Mouse (Mus musculus): ENCODE measurements around the gene Asb17. TPM values are rescaled to one million over a fixed set of nuclear protein-coding genes. Genes with fewer than 3 reads are reported as not detected.

Gene Asb17
- 1.0 and 2.0 TPM in 2 replicates for polyA plus RNA-seq (2016; fragmentation: Nextera tagmentation; extraction: Ambion mirVana)

GRCm38 (mm10) chr3:153844030-153844429 is at the start of gene Asb17:
Gene Asb17, plus strand, starts transcription at chr3:153844209.
- peaks cover 36% of the 10 kb centered on the region for H3K27me3 ChIP-seq (ENCODE audit: insufficient read depth, poor library complexity, severe bottlenecking)
- 85% methylated on average over 10 of the region's 10 CpGs for WGBS
- H3K4me3 ChIP-seq, result no peak within 1 kb of the TSS
- H3K4me1 ChIP-seq, result peaks cover 14% of the 10 kb centered on the region
- no peaks in the 10 kb centered on the region for H3K9me3 ChIP-seq
- no peak within 1 kb of the TSS for H3K27ac ChIP-seq
- DNase-seq (ENCODE audit: low spot score), result no peak
- no peaks in the 10 kb centered on the region for H3K36me3 ChIP-seq

DNA sequence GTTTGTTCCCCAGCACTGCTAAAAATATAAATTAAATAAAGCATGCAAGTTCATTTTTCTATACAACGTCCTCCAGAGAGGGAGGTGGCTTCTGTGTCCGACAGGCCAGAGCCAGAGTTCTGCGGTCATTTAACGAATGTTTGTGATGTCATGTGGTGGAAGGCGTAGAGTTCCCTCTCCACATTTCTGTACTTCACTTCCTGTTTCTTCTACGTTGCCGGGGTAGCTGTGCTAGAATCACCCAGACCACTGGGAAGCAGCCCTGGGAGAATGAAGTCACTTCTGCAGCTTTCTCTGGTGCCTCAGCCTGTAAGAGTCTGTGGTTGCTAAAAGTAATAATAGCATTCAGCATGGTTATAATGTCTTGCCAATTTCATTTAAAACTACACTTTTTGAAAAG is 46.4 kb upstream of the Asb17 start:
- no peaks in the 10 kb centered on the region for H3K36me3 ChIP-seq
- no peaks in the 10 kb centered on the region for H3K9me3 ChIP-seq
- H3K27ac ChIP-seq, result no peak overlapping the region
- H3K4me3 ChIP-seq, result no peak overlapping the region
- DNase-seq (ENCODE audit: low spot score), result no peak
- WGBS, result 71% methylated on average over 7 of the region's 7 CpGs
- H3K27me3 ChIP-seq (ENCODE audit: insufficient read depth, poor library complexity, severe bottlenecking), result 0 out of 2 replicates have a peak, but pooled peaks cover 6% of the 10 kb centered on the region
- peaks cover 5% of the 10 kb centered on the region for H3K4me1 ChIP-seq

- Histone ChIP-seq H3K9me3 (no peaks in the 10 kb centered on the region), H3K27me3 (ENCODE audit: insufficient read depth, poor library complexity, severe bottlenecking) (no peaks in the 10 kb centered on the region), H3K4me3 (no peak overlapping the region), H3K27ac (no peak overlapping the region), H3K36me3 (no peaks in the 10 kb centered on the region), H3K4me1 (peaks cover 5% of the 10 kb centered on the region)
- 92% methylated on average over 11 of the region's 11 CpGs for WGBS
- DNase-seq (ENCODE audit: low spot score), result no peak
These were observed 44.4 kb upstream of the Asb17 start for GRCm38 (mm10) chr3:153799603-153800002.

DNA sequence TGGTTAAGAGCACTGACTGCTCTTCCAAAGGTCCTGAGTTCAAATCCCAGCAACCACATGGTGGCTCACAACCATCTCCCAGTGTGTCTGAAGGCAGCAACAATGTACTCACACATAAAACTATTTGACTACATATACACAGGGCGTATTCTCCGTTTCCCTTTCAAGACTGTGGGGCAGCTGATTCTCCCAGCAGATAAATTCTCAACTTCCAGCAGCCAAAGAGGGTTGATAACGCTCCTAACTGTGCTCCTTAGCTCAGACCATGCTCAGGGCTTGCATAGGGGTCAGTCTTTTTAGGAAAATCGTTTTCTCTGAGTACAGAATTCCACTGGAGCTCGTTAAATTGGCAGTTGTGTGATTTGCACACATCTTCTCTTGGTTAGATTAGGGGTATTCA is 43.3 kb upstream of the Asb17 start:
- Histone ChIP-seq H3K36me3 (no peaks in the 10 kb centered on the region), H3K9me3 (no peaks in the 10 kb centered on the region), H3K4me3 (no peak overlapping the region), H3K27ac (0 out of 2 replicates have a peak overlapping the region, but pooled peaks have one; percentile 67), H3K4me1 (peaks cover 9% of the 10 kb centered on the region), H3K27me3 (ENCODE audit: insufficient read depth, poor library complexity, severe bottlenecking) (no peaks in the 10 kb centered on the region)
- no peak for DNase-seq (ENCODE audit: low spot score)
- WGBS, result 70% methylated on average over 5 of the region's 5 CpGs

- Histone ChIP-seq H3K27me3 (ENCODE audit: insufficient read depth, poor library complexity, severe bottlenecking) (no peaks in the 10 kb centered on the region), H3K36me3 (no peaks in the 10 kb centered on the region), H3K9me3 (no peaks in the 10 kb centered on the region), H3K4me3 (no peak overlapping the region), H3K27ac (peak overlapping the region; percentile 67; the same call in 1 of the 2 replicates), H3K4me1 (peaks cover 17% of the 10 kb centered on the region)
- DNase-seq (ENCODE audit: low spot score), result no peak
- WGBS, result 71% methylated on average over 6 of the region's 6 CpGs
These were observed 42.5 kb upstream of the Asb17 start for GRCm38 (mm10) chr3:153801541-153801940.

- H3K4me1 ChIP-seq, result peaks cover 17% of the 10 kb centered on the region
- no peak overlapping the region for H3K4me3 ChIP-seq
- H3K27ac ChIP-seq, result peak overlapping the region; percentile 52; the same call in 1 of the 2 replicates
- H3K27me3 ChIP-seq (ENCODE audit: insufficient read depth, poor library complexity, severe bottlenecking), result no peaks in the 10 kb centered on the region
- no peaks in the 10 kb centered on the region for H3K36me3 ChIP-seq
- WGBS, result 75% methylated on average over 5 of the region's 5 CpGs
- no peaks in the 10 kb centered on the region for H3K9me3 ChIP-seq
- DNase-seq (ENCODE audit: low spot score), result peak; percentile 88
These were observed 41.4 kb upstream of the Asb17 start for GRCm38 (mm10) chr3:153802640-153803039.

GRCm38 (mm10) chr3:153804032-153804431 is 40.0 kb upstream of the Asb17 start:
- WGBS, result 91% methylated on average over 7 of the region's 7 CpGs
- Histone ChIP-seq H3K27ac (0 out of 2 replicates have a peak overlapping the region, but pooled peaks have one; percentile 2), H3K9me3 (no peaks in the 10 kb centered on the region), H3K36me3 (no peaks in the 10 kb centered on the region), H3K4me1 (peaks cover 12% of the 10 kb centered on the region), H3K4me3 (no peak overlapping the region), H3K27me3 (ENCODE audit: insufficient read depth, poor library complexity, severe bottlenecking) (peaks cover 4% of the 10 kb centered on the region; the same call in 1 of the 2 replicates)
- no peak for DNase-seq (ENCODE audit: low spot score)

DNA sequence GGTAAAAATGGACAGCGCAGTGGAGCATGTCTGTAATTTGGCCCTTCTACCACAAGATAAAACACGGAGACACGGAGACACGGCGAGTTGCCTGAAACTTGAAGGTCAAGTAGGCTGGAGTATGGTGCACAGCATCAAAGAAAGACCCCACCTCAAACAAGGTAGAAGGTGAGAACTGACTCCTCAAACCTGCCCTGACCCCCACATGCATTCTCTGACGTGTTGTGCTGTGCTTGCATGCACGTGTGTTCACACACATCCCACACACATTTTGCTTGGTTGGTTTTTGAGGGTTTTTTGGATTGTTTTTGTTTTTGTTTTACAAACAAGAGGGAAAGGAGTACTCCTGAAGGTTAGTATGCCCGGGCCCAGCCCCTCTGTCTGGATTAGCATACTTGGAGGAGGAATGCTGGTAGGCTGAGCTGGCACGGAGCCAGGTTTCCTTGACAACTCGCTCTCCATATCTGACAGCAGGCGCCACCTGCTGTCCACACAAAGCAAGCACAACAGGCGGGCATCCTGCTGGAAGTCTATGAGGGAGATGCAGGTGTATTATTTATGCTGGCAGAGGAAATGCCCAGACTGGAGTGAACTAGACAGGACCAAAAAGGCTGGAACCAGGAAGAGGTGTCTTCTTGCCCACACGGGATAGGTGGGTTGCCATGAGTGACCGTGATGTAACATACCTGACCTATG is 37.8 kb upstream of the Asb17 start:
- H3K27ac ChIP-seq, result peak overlapping the region; percentile 63
- WGBS, result 35% methylated on average over 14 of the region's 14 CpGs
- H3K9me3 ChIP-seq, result no peaks in the 10 kb centered on the region
- H3K36me3 ChIP-seq, result no peaks in the 10 kb centered on the region
- H3K4me3 ChIP-seq, result no peak overlapping the region
- peaks cover 12% of the 10 kb centered on the region for H3K4me1 ChIP-seq
- DNase-seq (ENCODE audit: low spot score), result peak; percentile 94
- peaks cover 4% of the 10 kb centered on the region; the same call in 1 of the 2 replicates for H3K27me3 ChIP-seq (ENCODE audit: insufficient read depth, poor library complexity, severe bottlenecking)

GRCm38 (mm10) chr3:153806773-153807443 is 37.1 kb upstream of the Asb17 start:
- no peak overlapping the region for H3K4me3 ChIP-seq
- peaks cover 12% of the 10 kb centered on the region for H3K4me1 ChIP-seq
- H3K36me3 ChIP-seq, result no peaks in the 10 kb centered on the region
- peaks cover 4% of the 10 kb centered on the region; the same call in 1 of the 2 replicates for H3K27me3 ChIP-seq (ENCODE audit: insufficient read depth, poor library complexity, severe bottlenecking)
- no peak for DNase-seq (ENCODE audit: low spot score)
- H3K27ac ChIP-seq, result peak overlapping the region; percentile 63; the same call in 1 of the 2 replicates
- WGBS, result 85% methylated on average over 9 of the region's 9 CpGs
- no peaks in the 10 kb centered on the region for H3K9me3 ChIP-seq

GRCm38 (mm10) chr3:153807444-153808149 is 36.4 kb upstream of the Asb17 start:
- no peaks in the 10 kb centered on the region for H3K36me3 ChIP-seq
- no peaks in the 10 kb centered on the region for H3K9me3 ChIP-seq
- peak overlapping the region; percentile 63 for H3K27ac ChIP-seq
- 81% methylated on average over 9 of the region's 9 CpGs for WGBS
- H3K4me1 ChIP-seq, result peaks cover 12% of the 10 kb centered on the region
- no peak overlapping the region for H3K4me3 ChIP-seq
- no peak for DNase-seq (ENCODE audit: low spot score)
- H3K27me3 ChIP-seq (ENCODE audit: insufficient read depth, poor library complexity, severe bottlenecking), result peaks cover 4% of the 10 kb centered on the region; the same call in 1 of the 2 replicates

DNA sequence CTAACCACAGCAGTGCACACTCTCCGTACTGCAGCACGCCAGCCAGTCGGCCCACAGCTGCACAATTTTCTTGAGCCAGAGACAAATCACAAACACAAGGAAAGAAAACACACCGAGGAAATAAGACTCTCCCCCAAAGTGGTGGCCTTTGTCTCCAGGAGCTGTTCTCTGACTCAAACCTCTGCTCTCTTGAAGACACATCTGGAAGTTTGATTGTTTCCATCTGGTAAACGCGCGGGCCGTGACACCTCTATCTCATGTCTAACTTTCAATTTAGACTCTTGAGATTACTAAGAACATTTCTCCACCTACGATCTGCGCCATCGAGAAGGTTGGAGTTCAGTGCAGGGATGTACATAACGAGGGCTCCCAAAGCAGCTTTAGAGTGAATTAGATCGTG is 35.6 kb upstream of the Asb17 start:
- WGBS, result 74% methylated on average over 13 of the region's 13 CpGs
- Histone ChIP-seq H3K4me1 (peaks cover 12% of the 10 kb centered on the region), H3K27me3 (ENCODE audit: insufficient read depth, poor library complexity, severe bottlenecking) (peaks cover 4% of the 10 kb centered on the region; the same call in 1 of the 2 replicates), H3K36me3 (no peaks in the 10 kb centered on the region), H3K27ac (peak overlapping the region; percentile 63; the same call in 1 of the 2 replicates), H3K4me3 (no peak overlapping the region), H3K9me3 (no peaks in the 10 kb centered on the region)
- DNase-seq (ENCODE audit: low spot score), result no peak

GRCm38 (mm10) chr3:153814026-153814425 is 30.0 kb upstream of the Asb17 start:
- Histone ChIP-seq H3K27me3 (ENCODE audit: insufficient read depth, poor library complexity, severe bottlenecking) (peaks cover 2% of the 10 kb centered on the region; the same call in 1 of the 2 replicates), H3K4me3 (no peak overlapping the region), H3K4me1 (0 out of 2 replicates have a peak, but pooled peaks cover 7% of the 10 kb centered on the region), H3K27ac (no peak overlapping the region), H3K36me3 (no peaks in the 10 kb centered on the region), H3K9me3 (no peaks in the 10 kb centered on the region)
- no peak for DNase-seq (ENCODE audit: low spot score)
- 85% methylated on average over 8 of the region's 8 CpGs for WGBS
